Mouse (Mus musculus) brain, embryonic 18.5 days (tissue): ENCODE data around the gene Dcp1a.

Experiments used
- DNase-seq: peaks from one replicate; pipeline ENCODE4 v3.0.0-alpha.2; 2012; ENCODE audit warnings: low read depth, low spot score

Dcp1a gene

DNA sequence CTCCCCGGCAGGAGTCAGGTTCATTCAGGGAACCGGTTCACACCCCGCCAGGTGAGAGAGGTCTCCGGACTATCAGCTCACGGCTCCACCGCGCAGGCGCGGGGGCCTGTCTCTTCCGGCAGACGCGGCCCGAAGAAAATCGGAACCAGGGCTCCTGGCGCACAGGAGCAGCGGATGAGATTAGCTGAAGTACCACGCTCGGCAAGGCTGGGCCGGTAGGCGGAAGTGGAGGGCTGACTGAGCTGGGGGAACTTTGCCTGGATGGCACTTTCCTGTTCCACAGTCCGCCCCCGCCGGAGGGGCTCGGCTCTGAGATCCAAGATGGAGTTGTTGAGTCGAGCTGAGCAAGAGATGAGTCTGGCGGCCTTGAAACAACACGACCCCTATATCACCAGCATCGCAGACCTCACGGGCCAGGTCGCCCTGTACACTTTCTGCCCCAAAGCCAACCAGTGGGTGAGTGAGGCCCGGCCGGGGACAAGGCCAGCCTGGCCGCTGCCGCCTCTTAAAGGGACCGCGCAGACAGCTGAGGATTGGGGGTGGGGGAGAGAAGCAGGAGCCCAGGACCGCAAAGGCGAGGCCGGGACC lies at the start of gene Dcp1a:
Gene Dcp1a, plus strand, starts transcription at position 175 of the 588 bp plus-strand sequence.
- DNase-seq: peak; percentile 92

DNA sequence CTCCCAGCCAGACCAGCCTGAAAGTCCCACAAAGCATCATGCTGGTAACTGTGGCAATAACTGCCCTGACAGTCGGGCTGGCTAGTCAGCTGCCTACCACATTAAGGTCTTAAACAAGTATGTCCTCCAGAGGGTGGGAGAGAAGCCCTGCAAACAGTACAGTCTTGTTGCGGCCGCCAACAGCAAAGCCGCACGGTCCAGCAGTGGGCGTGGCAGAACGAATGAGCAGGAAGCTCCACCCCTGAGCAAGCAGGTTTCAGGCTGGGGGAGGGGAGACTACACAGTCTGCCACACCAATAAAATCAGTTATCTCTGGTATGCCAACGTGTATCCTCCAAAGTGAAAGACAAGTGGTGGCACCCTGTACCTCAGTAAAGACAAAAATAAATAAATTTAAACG lies 49.7 kb upstream of the Dcp1a start:
- no peak for DNase-seq

DNA sequence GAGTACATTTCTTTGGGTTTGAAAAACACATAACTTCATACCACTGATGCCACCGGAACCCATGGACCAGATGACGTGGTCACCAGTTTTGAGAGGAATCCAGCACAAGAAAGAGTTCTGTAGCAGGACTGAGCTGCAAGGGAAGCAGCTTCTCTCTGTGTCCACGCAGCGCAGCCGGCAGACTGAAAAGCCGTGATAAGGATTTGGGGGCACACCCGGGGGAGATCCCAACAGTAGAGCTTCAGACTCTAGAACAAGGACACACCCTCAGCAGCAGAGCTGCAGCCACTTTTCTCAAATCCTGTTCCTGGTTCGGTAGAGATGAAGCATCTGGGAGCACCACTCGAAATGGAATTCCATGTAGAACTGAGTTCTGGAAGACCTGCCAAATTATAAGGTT lies 49.3 kb upstream of the Dcp1a start:
- no peak for DNase-seq

DNA sequence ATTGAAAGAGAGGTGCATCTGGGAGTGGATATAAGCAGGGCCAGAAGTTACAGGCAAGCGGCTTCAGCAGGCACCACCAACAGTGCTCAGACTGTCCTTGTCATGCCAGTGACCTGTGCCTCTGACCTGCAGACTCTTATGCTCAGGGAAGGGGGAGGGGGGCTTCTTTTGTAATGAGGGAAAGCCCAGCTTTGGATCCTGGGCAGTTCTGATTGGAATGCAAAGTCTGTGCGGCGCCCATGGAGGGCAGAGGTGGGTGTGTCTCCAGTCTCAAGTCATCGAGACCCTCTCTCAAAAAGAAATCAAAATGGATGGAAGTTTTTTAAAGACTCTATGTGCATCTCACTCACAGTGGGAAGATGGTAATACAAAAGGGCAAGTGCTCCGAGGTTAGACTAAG lies 48.9 kb upstream of the Dcp1a start:
- DNase-seq: no peak

DNA sequence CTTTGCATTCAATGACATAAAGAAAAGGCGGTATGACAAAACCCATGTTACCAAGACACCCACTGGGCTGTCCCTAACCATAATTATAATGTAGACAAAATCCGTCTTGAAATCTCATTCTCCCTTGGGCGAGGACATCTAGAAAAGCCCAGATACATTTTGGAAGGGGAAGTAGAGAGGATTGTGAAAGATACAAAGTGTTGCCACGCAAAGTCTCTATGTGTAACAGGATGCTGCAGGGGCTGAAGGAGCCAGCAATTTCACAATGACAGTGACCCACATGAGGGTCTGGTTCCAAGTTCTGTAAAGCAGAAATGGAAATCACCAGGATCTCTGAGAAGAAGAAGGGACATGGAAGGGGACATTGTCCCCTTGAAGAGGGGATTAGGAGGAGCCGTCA lies 44.0 kb upstream of the Dcp1a start:
- no peak for DNase-seq

DNA sequence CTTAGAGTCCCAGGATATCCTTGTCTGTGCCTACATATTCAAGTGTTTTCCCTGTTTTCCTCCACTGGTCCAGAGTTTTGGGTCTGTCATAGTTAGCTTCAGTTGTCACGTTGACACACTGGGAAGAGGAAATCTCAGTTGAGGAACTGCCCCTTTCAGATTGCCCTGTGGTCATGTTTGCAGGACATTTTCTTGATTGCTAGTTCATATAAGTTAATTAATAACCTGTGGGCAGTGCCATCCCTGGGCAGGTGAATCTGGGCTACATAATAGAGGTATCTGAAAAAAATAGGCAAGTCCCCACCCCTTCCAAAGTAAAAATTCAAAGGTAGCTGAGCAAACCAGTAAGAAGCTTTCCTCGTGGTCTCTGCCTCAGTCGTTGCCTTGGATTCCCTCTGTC lies 39.4 kb upstream of the Dcp1a start:
- no peak for DNase-seq

DNA sequence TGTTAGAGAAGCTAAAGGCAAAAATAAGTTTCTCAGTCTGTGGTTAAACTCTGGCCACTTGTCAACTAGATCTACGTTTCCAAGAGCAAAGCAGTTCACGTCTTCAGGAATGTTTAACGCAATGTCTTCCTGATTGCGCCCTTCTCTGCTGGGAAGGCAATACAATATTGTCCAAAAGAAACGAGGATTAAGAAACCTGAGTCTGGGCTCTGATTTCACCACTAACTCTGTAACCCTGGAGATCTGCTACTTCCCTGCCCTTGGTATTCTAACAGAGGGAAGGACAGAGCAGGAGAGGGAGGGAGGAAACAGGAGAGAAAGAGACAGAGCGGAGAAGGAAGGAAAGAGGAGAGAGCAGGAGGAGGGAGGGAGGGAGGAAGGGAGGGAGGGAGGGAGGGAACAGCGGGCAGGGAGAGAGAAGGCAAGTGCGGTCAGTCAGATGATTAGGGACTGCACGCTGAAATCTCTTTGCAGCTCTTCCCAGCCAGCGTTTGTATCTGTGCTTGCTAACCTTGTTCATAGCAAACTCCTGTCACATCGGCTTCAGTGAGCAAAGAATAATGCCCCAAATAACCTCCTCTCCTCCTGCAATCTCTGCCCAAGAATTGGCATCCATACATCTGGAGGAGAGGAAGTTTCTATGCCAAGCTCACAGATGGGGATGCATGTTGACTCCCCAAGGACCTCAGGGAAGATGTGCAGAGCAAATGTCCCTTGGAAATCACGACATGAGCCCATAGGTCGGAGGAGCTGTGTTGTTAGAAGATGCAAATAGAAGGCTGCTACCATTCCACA lies 23.3 kb upstream of the Dcp1a start:
- no peak for DNase-seq

DNA sequence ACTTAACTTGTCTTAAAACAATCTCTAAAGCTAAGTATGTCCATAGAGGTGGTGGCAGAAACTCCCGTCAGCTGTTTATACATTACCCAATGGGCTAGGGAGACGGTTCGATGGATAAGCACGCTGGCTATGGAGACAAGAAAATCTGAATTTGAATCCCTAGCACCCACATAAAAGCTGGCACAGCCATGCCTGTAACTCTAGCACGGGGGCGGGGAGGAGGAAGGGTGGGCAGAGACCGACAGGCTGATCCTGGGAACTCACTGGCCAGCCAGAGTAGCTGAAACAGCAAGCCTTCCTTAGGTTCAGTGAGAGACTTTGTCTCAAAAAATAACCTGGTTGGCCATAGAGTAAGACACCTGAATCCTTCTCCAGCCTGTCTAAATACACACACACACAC lies 21.9 kb upstream of the Dcp1a start:
- DNase-seq: no peak

DNA sequence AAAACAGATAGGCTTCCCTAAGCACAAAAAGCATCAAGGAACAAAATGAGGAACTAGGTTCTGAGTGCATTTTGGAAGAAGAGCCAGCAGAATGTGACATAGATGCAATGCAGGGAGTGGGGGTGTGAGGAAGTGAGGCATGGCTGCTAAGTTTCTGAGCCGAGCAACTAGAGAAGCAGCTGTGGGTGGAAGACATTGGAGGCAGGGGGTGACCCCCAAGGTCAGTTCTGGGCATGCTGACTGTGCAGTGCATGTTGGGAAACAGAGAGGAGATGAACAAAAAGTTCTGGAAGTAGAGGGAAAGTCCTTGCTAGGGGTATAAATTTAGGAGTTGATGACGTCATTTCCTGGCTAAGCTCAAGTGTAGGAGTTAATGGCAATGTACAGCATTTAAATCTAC lies 21.4 kb upstream of the Dcp1a start:
- DNase-seq: no peak

DNA sequence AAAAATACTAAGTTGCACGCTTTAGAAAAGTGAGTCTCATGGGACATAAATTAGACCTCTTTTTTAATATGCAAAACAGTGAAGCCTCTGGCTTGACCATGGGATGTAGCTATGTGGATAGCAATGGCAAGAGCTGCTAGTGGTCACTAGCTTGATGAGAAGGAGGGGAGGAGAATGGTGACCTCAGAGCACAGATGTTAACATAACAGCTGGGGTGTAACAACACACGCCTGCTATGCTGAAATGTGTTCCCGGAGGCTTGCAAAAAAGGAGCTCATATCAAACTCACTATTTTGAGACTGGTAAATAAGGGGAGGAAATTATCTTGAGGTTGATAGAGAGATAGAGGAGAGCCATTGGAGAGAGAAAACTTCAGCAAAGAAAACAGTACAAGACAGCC lies 20.5 kb upstream of the Dcp1a start:
- no peak for DNase-seq

DNA sequence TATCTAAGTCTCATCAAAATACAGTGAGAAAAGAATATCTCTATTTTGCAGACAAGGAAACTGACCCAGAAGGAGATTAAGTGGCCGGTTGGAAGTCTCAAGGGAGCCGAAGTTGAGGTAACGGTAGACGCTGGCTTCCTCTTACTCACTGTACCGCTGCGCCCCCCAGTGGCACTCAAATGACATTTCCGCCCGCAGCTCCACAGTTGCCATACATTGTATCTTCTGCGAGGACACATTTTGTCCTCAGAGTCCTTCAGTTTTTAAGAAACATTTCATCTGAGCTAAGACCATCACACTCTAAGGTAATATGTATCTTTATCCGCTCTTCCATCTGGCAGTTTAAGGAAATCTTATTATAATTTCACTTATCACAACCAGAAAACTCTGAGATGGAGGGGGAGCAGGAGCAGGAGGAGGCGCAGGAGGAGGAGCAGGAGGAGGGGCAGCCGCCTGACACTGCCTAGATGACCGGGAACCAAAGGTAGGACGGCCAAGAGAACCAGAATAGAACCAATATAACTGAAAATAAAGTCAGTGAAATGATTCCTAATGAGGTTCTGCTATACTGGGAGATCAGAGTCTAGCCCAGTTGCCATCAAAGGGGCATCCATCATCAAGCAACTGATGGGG lies 19.3 kb upstream of the Dcp1a start:
- DNase-seq: peak; percentile 45

DNA sequence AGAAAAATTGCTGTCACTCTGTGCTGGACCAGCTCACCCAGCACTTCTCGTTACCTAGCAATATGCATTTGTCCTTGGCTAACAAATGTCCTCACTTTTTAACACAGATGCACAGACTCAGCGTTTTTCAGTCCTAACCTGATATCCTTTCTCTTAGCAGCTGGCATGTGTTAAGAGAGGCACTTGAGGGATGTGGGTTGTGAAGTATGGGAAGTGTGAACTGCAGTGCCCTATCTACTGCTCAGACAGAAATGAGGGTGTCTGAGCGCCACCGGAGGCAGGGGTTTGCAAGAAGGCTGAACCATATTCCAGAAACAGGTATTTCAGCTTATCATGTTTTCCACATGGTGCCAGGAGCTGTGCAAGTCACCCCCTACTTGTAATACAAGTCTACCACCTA lies 16.0 kb upstream of the Dcp1a start:
- DNase-seq: no peak

DNA sequence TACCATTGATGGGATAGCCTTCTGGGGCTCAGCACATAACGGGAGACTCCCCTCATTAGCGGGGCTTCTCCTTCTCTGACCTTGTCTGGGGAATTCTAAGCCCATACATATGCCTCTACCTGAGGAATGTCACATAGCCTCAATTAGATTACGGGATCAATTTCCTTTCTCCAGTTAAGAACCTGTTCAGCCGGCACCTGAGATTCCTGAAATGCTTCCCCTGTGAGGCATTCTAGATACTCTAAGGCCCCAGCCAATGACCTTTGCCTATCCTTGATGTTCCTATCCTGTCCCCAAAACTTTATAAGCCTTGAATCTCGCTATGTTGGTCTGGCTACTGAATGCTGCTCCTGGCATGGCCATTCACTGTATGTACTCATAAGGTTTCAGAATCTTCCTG lies 5.7 kb upstream of the Dcp1a start:
- DNase-seq: no peak

DNA sequence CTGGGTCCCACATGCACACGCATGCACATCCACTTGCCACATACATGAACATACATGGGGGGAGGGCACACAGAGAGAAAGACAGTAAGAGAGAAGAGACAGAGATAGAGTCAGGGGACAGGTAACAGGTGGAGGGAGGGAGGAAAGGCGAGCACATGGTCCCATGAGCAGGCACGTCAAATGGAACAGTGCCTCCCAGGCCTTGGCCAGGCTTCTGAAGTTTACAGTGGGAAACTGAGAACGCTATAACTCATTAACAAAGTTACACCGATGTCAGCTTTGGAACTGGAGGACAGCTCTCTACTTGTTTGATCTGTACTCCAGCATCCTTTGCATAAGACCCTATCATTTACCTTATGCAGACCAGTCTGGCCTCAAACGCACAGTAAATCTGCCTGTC lies 4.9 kb upstream of the Dcp1a start:
- no peak for DNase-seq

DNA sequence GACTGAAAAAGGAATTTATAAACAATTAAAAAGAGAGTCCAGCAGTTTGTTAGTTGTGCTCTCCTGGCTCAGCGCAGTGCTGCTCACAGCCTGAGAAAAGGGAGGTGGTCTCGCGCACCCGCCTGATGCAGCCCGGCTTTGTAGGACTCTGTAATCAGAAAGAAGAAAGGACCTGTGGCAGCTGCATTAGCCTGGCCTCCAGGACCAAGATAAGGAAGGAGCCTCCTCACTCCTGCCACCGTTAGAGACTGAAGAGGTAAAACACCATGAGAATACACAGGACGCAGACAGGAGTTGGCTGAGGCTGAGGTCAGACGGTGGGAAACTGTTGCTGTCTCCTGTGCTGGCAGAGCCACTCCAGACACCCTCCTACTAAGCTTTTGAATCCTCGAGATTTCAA lies 12.0 kb downstream of the Dcp1a start, which contains the start of gene Cacna1d:
Gene Cacna1d, minus strand, starts transcription at position 114 of the 400 bp plus-strand sequence.
- DNase-seq: no peak

DNA sequence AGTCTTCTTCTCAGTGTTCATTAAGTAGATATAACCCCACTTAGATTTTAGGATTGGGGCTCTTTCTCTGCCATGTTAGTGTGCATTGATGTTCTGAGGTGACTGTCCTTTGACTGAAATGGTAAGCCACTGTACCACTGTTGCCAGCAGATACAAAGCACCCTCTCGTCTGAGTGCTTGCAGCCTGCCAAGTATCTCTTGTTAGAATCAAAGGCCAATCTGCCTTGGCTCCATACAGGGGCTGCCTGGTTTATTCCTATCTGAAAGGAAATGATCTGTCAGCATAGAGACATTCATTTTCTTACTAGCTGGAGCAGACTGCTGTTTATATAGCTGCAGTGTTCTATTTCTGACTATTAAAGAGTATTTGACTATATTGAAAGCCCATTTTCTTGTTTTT lies 13.9 kb downstream of the Dcp1a start:
- DNase-seq: no peak

DNA sequence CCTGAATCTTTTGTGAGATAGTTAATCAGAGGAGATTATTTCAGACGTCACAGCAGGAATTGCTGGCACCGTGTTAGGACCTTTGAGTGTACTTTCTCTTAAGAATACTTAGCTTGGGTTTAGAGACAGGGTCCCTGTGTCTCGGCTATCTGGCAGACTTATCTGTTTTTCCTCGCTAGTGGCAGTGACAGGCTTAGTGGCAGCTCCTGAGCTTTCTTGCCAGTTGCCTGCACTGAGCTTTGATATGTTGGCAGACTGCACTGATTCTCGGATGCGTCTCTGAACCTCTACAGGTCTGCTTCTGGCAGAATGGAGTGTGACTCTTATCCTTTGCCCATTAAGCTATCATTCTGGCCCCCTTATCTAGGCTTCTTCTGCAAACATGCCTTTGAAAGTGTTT lies 15.7 kb downstream of the Dcp1a start:
- no peak for DNase-seq

DNA sequence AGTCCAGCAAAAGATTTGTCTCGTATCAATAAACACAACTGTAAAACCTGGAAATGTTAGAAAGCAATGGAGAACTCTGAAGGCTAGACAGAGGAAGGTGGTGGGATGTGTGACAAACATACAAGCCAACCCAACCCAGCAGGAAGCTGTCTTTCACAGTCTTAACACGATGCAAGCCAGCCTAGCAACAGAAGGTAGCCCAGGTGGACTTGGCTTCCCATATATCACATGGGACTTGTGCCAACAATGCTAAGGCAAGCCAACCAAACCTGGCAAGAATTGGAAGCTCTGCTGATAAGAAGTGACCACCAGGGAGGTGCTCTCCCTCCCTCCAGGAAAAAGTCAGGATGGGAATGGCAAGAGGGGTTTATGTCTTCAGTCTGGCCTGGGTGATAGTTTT lies 18.9 kb downstream of the Dcp1a start:
- no peak for DNase-seq

DNA sequence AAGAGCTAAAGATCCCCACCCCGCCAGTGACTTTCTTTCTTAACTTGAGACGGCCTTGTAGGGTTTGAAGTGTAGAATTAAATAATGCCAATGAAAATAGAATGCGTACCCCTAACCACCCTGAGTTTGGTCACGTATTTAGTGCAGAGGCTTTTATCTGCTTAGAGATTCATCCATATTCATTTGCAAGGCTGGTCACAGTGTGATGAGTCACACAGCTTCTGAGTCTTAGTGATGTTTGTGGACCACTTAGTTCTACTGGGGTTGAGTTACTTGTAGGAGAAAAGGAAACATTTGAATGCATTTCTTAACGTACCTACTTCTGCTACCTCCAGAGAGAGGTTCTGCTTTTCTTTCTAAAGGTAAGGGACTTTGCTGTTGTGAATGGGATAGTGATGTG lies 25.7 kb downstream of the Dcp1a start:
- no peak for DNase-seq

DNA sequence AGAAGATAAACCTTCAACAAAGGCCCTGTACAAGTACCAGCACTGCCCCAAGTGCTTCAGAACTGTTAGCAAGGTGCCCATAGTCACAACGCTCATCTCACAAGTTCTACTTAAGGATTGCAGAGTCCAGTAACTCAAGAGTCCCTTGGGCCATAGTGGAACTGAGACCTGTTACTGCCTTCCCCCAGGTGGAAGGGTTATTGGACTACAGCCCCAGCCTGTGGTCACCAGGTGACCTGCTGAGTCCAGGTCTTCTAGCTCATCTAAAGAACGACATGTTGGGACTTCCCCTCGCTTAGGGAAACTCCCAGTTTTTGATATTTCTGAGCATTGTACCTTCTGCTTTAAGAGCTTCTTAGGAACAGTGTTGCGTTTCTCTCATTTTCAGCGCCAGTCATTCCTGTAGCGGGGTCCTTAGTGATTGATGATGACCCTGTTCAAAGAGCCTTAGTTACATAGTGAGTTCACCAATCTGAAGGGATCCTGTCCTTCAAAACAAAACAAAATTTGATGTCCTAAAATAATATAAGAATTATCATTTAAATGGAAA lies 31.0 kb downstream of the Dcp1a start:
- no peak for DNase-seq

DNA sequence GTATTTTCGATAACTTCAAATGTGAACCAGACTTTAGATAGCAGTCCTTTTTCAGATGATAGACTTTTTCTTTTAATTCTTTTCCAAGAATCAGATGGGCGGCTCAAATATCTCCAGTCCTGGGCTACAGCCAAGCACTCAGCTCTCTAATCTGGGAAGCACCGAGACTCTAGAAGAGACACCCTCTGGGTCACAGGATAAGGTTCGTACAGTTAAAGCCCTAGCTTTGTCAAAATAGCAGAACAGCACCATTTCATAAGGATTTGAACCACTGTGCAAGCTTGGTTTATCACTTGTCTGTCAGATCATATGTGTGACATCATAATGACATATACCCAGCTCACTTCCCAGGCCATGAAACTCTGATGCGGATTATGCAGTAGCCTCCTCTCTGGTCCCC lies 33.6 kb downstream of the Dcp1a start:
- no peak for DNase-seq

DNA sequence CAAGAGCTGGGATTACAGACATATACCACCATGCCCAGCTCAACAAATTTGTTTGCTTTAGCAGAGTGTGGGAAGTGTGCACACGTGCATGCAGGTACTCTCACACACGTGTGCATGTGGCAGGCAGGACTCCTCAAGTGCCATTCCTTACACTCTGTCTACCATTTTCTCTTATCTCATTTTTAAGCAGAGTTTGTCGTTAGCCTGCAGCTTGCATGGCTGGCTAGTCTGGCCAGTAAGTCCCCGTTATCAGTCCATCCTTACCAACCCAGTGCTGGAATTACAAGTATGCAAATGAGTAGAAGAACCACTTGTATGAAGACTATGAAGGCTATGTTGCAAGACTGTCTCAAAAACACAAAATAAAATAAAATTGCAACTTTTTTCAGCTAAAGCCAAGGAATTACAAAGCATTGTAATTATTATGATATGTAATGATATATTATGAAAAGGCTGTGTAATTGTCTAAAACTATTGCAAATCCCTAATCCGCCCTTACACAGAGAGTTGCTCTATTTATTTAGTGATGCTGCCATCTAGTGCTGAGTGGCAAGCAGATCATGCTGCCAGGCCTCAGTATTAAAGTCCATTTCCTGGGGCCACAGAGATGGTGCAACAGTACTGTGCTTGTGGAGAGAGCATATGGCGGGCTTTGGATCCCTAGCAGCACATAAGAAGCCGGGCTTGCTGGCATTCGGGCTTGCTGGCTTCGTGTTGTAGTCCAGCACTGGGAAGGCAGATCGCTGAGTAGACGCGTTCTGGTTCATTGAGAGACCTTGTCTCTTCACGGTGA lies 36.8 kb downstream of the Dcp1a start:
- DNase-seq: no peak
